Mouse (Mus musculus) MEL (cell line): ENCODE results near the gene Amn1. TPM values are rescaled to one million over a fixed set of nuclear protein-coding genes. Genes with fewer than 3 reads are reported as not detected.
"Not testable (repeated sequence)": the region's sequence is repeated elsewhere in the genome, so short reads cannot be mapped to it uniquely, and the experiment has no call there.

Source experiments
- DNase-seq: peaks from one replicate; pipeline ENCODE4 v3.0.0; 2011; ENCODE audit warnings: low read depth, low spot score
- H3K27ac ChIP-seq: 2 replicates; pipeline ENCODE4 v1.5.1; 2012; ENCODE audit warnings: low read depth, mild to moderate bottlenecking, control low read depth, low read length, moderate library complexity; ENCODE audit not compliant: control insufficient read depth
- H3K27me3 ChIP-seq, 2 experiments: fragments of 150-350 bp in 1 of 2; sonication (generic) in 1 of 2; 2 replicates each; pipeline ENCODE4 v1.6.1; 2012; ENCODE audit warnings: low read length in 2 of 2, mild to moderate bottlenecking in 2 of 2, improper control_type of control experiment in 1 of 2, moderate library complexity in 1 of 2; ENCODE audit not compliant: insufficient read depth in 2 of 2, control insufficient read depth in 1 of 2
- H3K36me3 ChIP-seq, 2 experiments: 2 replicates each; pipeline ENCODE4 v1.6.1; 2012 to 2014; ENCODE audit warnings: low read length in 2 of 2, improper control_type of control experiment in 1 of 2, inconsistent platforms in 1 of 2, mild to moderate bottlenecking in 1 of 2; ENCODE audit not compliant: insufficient read depth in 2 of 2, control insufficient read depth in 1 of 2
- H3K4me1 ChIP-seq, 2 experiments: fragments of 150-350 bp in 1 of 2; sonication (generic) in 1 of 2; 2 replicates each; pipeline ENCODE4 v1.6.1; 2012; ENCODE audit warnings: low read length in 2 of 2, improper control_type of control experiment in 1 of 2, mild to moderate bottlenecking in 1 of 2; ENCODE audit not compliant: insufficient read depth in 2 of 2, control insufficient read depth in 1 of 2
- H3K4me3 ChIP-seq, 2 experiments: fragments of 150-350 bp in 1 of 2; sonication (generic) in 1 of 2; 2 replicates each; pipeline ENCODE4 v1.5.1; 2012; ENCODE audit warnings: low read depth in 2 of 2, low read length in 2 of 2, mild to moderate bottlenecking in 2 of 2, moderate library complexity in 2 of 2, control low read depth in 1 of 2, improper control_type of control experiment in 1 of 2; ENCODE audit not compliant: control insufficient read depth in 1 of 2, insufficient read depth in 1 of 2
- H3K79me2 ChIP-seq: 2 replicates; pipeline ENCODE4 v1.6.1; 2012; ENCODE audit warnings: mild to moderate bottlenecking, low read length, moderate library complexity; ENCODE audit not compliant: control insufficient read depth, poor library complexity, insufficient read depth
- H3K9ac ChIP-seq: 2 replicates; pipeline ENCODE4 v1.6.1; 2012; ENCODE audit warnings: low read depth, mild to moderate bottlenecking, control low read depth, low read length, moderate library complexity; ENCODE audit not compliant: control insufficient read depth, poor library complexity, severe bottlenecking
- H3K9me3 ChIP-seq: fragments of 150-350 bp; sonication (generic); replicated peaks from 2 replicates; pipeline ENCODE4 v1.6.1; 2012; ENCODE audit warnings: mild to moderate bottlenecking, low read length, improper control_type of control experiment, moderate library complexity; ENCODE audit not compliant: insufficient read depth
- BHLHE40 ChIP-seq: IDR thresholded peaks from 2 replicates; pipeline ENCODE4 v1.6.1; 2012; ENCODE audit warnings: low read depth, mild to moderate bottlenecking, inconsistent platforms, low read length, improper control_type of control experiment, borderline replicate concordance
- CTCF ChIP-seq, 3 experiments: IDR thresholded peaks in 2 of 3; conservative IDR thresholded peaks in 1 of 3; 2 replicates each; pipeline ENCODE4 v1.5.1; 2011 to 2012; ENCODE audit warnings: low read length in 3 of 3, low read depth in 2 of 3, mild to moderate bottlenecking in 2 of 3, improper control_type of control experiment in 1 of 3, inconsistent platforms in 1 of 3, mixed read lengths in 1 of 3, moderate library complexity in 1 of 3; ENCODE audit not compliant: control insufficient read depth in 1 of 3, insufficient read depth in 1 of 3, poor library complexity in 1 of 3, severe bottlenecking in 1 of 3
- E2F4 ChIP-seq: IDR thresholded peaks from 2 replicates; pipeline ENCODE4 v1.6.1; 2011; ENCODE audit warnings: low read depth, low read length, improper control_type of control experiment, borderline replicate concordance
- ETS1 ChIP-seq: IDR thresholded peaks from 2 replicates; pipeline ENCODE4 v1.6.1; 2012; ENCODE audit warnings: low read depth, mild to moderate bottlenecking, inconsistent platforms, low read length, improper control_type of control experiment, moderate library complexity
- GATA1 ChIP-seq: IDR thresholded peaks from 2 replicates; pipeline ENCODE4 v1.6.1; 2011; ENCODE audit warnings: low read depth, low read length, improper control_type of control experiment
- KAT2A ChIP-seq: conservative IDR thresholded peaks from 2 replicates; pipeline ENCODE4 v1.6.1; 2012; ENCODE audit warnings: low read depth, low read length, improper control_type of control experiment, inconsistent platforms
- MAZ ChIP-seq: IDR thresholded peaks from 2 replicates; pipeline ENCODE4 v1.6.1; 2012; ENCODE audit warnings: low read depth, mild to moderate bottlenecking, inconsistent platforms, low read length, improper control_type of control experiment
- MEF2A ChIP-seq: IDR thresholded peaks from 2 replicates; pipeline ENCODE4 v1.6.1; 2014; ENCODE audit warnings: low read depth, mild to moderate bottlenecking, inconsistent platforms, low read length, improper control_type of control experiment; ENCODE audit not compliant: poor library complexity, insufficient replicate concordance, severe bottlenecking; ENCODE audit errors: extremely low read depth
- MXI1 ChIP-seq: IDR thresholded peaks from 2 replicates; pipeline ENCODE4 v1.6.1; 2011; ENCODE audit warnings: mild to moderate bottlenecking, low read depth, low read length, improper control_type of control experiment
- POLR2A ChIP-seq, 2 experiments: IDR thresholded peaks; 2 replicates each; pipeline ENCODE4 v1.6.1; 2011 to 2012; ENCODE audit warnings: low read length in 2 of 2, mild to moderate bottlenecking in 2 of 2, control low read depth in 1 of 2, improper control_type of control experiment in 1 of 2, low read depth in 1 of 2, moderate library complexity in 1 of 2; ENCODE audit not compliant: control insufficient read depth in 1 of 2, insufficient read depth in 1 of 2, poor library complexity in 1 of 2
- TBP ChIP-seq: IDR thresholded peaks from 2 replicates; pipeline ENCODE4 v1.8.0; 2011; ENCODE audit warnings: low read depth, low read length, improper control_type of control experiment
- TCF12 ChIP-seq: IDR thresholded peaks from 2 replicates; pipeline ENCODE4 v1.6.1; 2014; ENCODE audit warnings: low read depth, mild to moderate bottlenecking, inconsistent platforms, low read length, improper control_type of control experiment, moderate library complexity
- UBTF ChIP-seq: IDR thresholded peaks from 2 replicates; pipeline ENCODE4 v1.6.1; 2012; ENCODE audit warnings: low read depth, mild to moderate bottlenecking, inconsistent platforms, low read length, improper control_type of control experiment, moderate library complexity, borderline replicate concordance; ENCODE audit not compliant: insufficient read depth
- USF2 ChIP-seq, 2 experiments: IDR thresholded peaks; 2 replicates each; pipeline ENCODE4 v1.6.1; 2011 to 2012; ENCODE audit warnings: improper control_type of control experiment in 2 of 2, low read length in 2 of 2, borderline replicate concordance in 1 of 2, inconsistent platforms in 1 of 2, low read depth in 1 of 2, mild to moderate bottlenecking in 1 of 2; ENCODE audit not compliant: insufficient read depth in 1 of 2
- ZKSCAN1 ChIP-seq: IDR thresholded peaks from 2 replicates; pipeline ENCODE4 v1.6.1; 2012; ENCODE audit warnings: low read depth, mild to moderate bottlenecking, inconsistent platforms, low read length, improper control_type of control experiment, moderate library complexity
- polyA plus RNA-seq, 2 experiments: library from polyadenylated mRNA; stranded (reverse) in 1 of 2; unstranded in 1 of 2; fragments of >175 nt in 1 of 2; fragments of >200 nt in 1 of 2; gene quantifications; 2 replicates each; pipeline versions ENCODE4 v1.2.1 to v1.2.4; 2012; ENCODE audit warnings: low replicate concordance in 2 of 2, low read depth in 1 of 2; ENCODE audit not compliant: insufficient read length in 2 of 2, insufficient read depth in 1 of 2, missing spikeins in 1 of 2
- total RNA-seq: library from RNA; depleted of rRNA; stranded (reverse); fragments of 300-350 nt; gene quantifications from 2 replicates; pipeline ENCODE4 v1.2.3, GENCODE M21; 2012

Amn1 gene
- total and polyA plus RNA-seq, 3 experiments, result 2.7 TPM; not detected in 1

DNA sequence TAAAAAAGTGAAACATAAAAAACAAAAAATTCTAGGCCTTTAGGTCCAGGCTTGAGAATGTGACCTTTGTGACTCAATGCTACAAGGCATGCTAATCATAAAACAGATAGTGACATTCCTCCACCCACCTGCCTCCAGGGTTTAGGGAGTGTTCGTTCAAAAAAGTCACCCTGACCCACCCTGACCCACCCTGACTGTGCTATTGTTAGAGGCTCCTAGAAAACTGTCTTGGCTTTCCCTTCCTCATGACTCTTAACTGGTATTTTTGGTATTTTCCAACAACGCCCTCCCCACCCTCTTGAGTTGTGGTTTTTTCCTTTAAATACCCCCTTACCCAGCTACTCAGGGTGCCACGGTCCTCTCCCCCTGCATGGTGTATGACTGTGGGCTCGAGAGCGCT, 3.4 kb upstream of the Amn1 start:
- not testable (repeated sequence) for H3K27ac ChIP-seq, H3K9me3 ChIP-seq, DNase-seq, H3K79me2 ChIP-seq, H3K4me1 ChIP-seq, H3K4me3 ChIP-seq, H3K27me3 ChIP-seq, H3K9ac ChIP-seq
- H3K36me3 ChIP-seq, result peaks cover 0 to 21% of the 10 kb centered on the region in 2 experiments; a peak in 2 of 4 replicates

DNA sequence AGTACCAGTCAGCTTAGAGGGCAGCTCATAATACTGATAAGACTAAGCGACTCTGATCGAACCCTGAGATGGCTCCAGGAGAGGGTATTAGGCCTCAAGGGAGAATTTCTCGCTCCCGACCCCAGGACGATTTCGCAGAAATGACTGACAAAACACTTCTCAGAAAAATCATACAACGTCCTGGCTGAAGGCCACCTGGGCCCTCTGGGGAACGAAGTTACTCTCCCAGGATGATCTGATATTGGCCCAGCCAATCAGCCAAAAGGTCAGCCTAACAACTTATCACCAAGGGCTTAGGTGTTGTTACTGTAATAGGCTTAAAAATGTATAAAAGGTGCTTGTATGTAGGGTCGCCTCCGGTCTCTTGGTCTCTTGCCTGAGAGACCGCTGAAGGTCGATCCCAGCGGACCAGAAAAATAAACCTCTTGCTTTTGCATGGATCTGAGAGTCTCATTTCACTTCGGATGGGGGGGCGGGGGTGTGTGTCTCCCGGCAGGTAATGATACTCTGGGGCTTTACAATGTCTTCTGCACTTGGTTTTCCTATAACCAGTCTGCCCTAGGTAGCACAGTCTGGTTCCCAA, 919 bp upstream of the Amn1 start:
- H3K36me3 ChIP-seq, result peaks cover 0 to 19% of the 10 kb centered on the region in 2 experiments; a peak in 2 of 4 replicates
- peaks cover 4 to 6% of the 10 kb centered on the region in 2 experiments for H3K4me1 ChIP-seq
- no peak for TF ChIP-seq USF2 (IDR thresholded peaks at IDR 0.05; ENCODE audit: borderline replicate concordance in 1 of 2, insufficient read depth in 1 of 2, low read depth in 1 of 2, low read length in 2 of 2)
- TF ChIP-seq KAT2A, result no peak
- no peak for TF ChIP-seq E2F4
- no peak for TF ChIP-seq BHLHE40
- no peak for TF ChIP-seq MEF2A
- TF ChIP-seq TCF12, result no peak
- TF ChIP-seq, all 39 proteins: peak for 0
- H3K79me2 ChIP-seq, result peaks cover 9% of the 10 kb centered on the region
- H3K27ac ChIP-seq, result no peak overlapping the region
- no peaks in the 10 kb centered on the region for H3K9me3 ChIP-seq
- no peak overlapping the region for H3K4me3 ChIP-seq
- no peak for DNase-seq
- H3K9ac ChIP-seq, result no peak overlapping the region; the same call in 1 of the 2 replicates
- H3K27me3 ChIP-seq, result no peaks in the 10 kb centered on the region

DNA sequence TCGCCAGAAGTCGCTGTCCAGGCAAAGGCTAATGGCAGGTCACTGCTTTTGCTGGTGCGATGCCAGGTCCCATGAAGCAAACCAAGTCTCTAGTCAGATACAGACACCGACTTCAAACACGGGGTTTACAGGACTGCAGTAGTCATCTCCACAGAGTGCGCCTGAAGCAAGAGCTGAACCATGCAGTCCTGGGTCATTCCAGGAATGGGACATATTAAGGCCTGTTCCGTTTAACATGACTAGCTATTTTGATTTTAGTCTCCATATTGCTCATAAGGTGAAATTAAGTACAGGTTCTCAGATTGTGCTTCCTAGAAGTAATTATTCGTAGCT, 379 bp upstream of the Amn1 start:
- Histone ChIP-seq H3K9me3 (no peaks in the 10 kb centered on the region), H3K36me3 (peaks cover 0 to 18% of the 10 kb centered on the region in 2 experiments; a peak in 2 of 4 replicates), H3K9ac (peak overlapping the region; percentile 63), H3K4me1 (peaks cover 2 to 4% of the 10 kb centered on the region in 2 experiments)
- DNase-seq, result no peak
- TF ChIP-seq ZKSCAN1 (no peak), ETS1 (no peak; the same call in 1 of the 2 replicates), MXI1 (no peak), MAZ (no peak), GATA1 (no peak), CTCF (IDR thresholded peaks at IDR 0.05 in 2 of 3, conservative IDR thresholded peaks at IDR 0.05 in 1 of 3; ENCODE audit: control insufficient read depth in 1 of 3, insufficient read depth in 1 of 3, low read depth in 2 of 3, low read length in 3 of 3, poor library complexity in 1 of 3, severe bottlenecking in 1 of 3) (no peak), UBTF (no peak), POLR2A (IDR thresholded peaks at IDR 0.05; ENCODE audit: control insufficient read depth in 1 of 2, insufficient read depth in 1 of 2, low read depth in 1 of 2, low read length in 2 of 2, poor library complexity in 1 of 2) (peak in 1 of 2 experiments; percentile 4; a peak in 1 of 4 replicates), TBP (no peak)
- TF ChIP-seq, all 39 proteins: peak for 1
- Histone ChIP-seq H3K27me3 (no peaks in the 10 kb centered on the region), H3K27ac (peak overlapping the region; percentile 34), H3K4me3 (peak overlapping the region; percentile 53 to 64), H3K79me2 (peaks cover 9% of the 10 kb centered on the region)
